Mouse (Mus musculus) limb, embryonic 15.5 days (tissue): ENCODE measurements at regions not wholly inside any gene's neighbourhood (a gene's known extent, or its start where the extent isn't known, plus 50 kb on each side); places are given as distances from the start of the nearest gene placed in this dataset.
"Not testable (repeated sequence)": the region's sequence is repeated elsewhere in the genome, so short reads cannot be mapped to it uniquely, and the experiment has no call there.

Experiments
- ATAC-seq: fragments of 200-750 bp; cut with Nextera tagmentation; 2 replicates; pipeline ENCODE4 v1.8.0; 2017; ENCODE audit warnings: low read depth, moderate TSS enrichment; ENCODE audit not compliant: insufficient number of reproducible peaks, low FRiP score, low TSS enrichment
- H3K27ac ChIP-seq: fragments of 300-500 bp; sonication (generic); 2 replicates; pipeline ENCODE4 v1.5.1; 2015; ENCODE audit warnings: moderate library complexity, mild to moderate bottlenecking, inconsistent platforms
- H3K27me3 ChIP-seq: fragments of 300-500 bp; sonication (generic); 2 replicates; pipeline ENCODE4 v1.6.1; 2015; ENCODE audit warnings: inconsistent platforms
- H3K36me3 ChIP-seq: fragments of 300-500 bp; sonication (generic); 2 replicates; pipeline ENCODE4 v1.6.1; 2015; ENCODE audit warnings: inconsistent platforms
- H3K4me1 ChIP-seq: fragments of 300-500 bp; sonication (generic); 2 replicates; pipeline ENCODE4 v1.6.1; 2015; ENCODE audit warnings: inconsistent platforms
- H3K4me2 ChIP-seq: fragments of 300-500 bp; sonication (generic); 2 replicates; pipeline ENCODE4 v1.6.1; 2015; ENCODE audit warnings: mild to moderate bottlenecking, inconsistent platforms
- H3K4me3 ChIP-seq: fragments of 300-500 bp; sonication (generic); 2 replicates; pipeline ENCODE4 v1.5.1; 2015; ENCODE audit warnings: mild to moderate bottlenecking, inconsistent platforms
- H3K9ac ChIP-seq: fragments of 300-500 bp; sonication (generic); 2 replicates; pipeline ENCODE4 v1.6.1; 2015; ENCODE audit warnings: inconsistent platforms
- H3K9me3 ChIP-seq: fragments of 300-500 bp; sonication (generic); 2 replicates; pipeline ENCODE4 v1.6.1; 2016; ENCODE audit warnings: inconsistent platforms
- WGBS: fragments of 180-500 bp; shearing (Covaris S2); methylation state at CpG from one replicate; pipeline ENCODE4 v1.1.7; 2015; 5-methylcytosine and 5-hydroxymethylcytosine counted together

- no peak overlapping the region for H3K4me3 ChIP-seq
- H3K4me1 ChIP-seq: peaks cover 13% of the 10 kb centered on the region
- H3K9ac ChIP-seq: no peak overlapping the region
- no peaks in the 10 kb centered on the region for H3K36me3 ChIP-seq
- H3K4me2 ChIP-seq: no peak overlapping the region
- WGBS: 38% methylated on average over 13 of the region's 13 CpGs
- H3K27ac ChIP-seq: no peak overlapping the region
- H3K9me3 ChIP-seq: no peaks in the 10 kb centered on the region
- H3K27me3 ChIP-seq: peaks cover 3% of the 10 kb centered on the region; the same call in 1 of the 2 replicates
- ATAC-seq: no peak
These were observed 287.1 kb downstream of the Cyp26b1 start for GRCm38 (mm10) chr6:84306585-84306984.

GRCm38 (mm10) chr6:84305093-84305492 lies 288.6 kb downstream of the Cyp26b1 start:
- Histone ChIP-seq H3K27me3 (0 out of 2 replicates have a peak, but pooled peaks cover 3% of the 10 kb centered on the region), H3K27ac (no peak overlapping the region), H3K9ac (no peak overlapping the region), H3K4me2 (no peak overlapping the region), H3K4me3 (no peak overlapping the region), H3K36me3 (no peaks in the 10 kb centered on the region), H3K4me1 (no peaks in the 10 kb centered on the region), H3K9me3 (no peaks in the 10 kb centered on the region)
- ATAC-seq: no peak
- WGBS: 86% methylated on average over 3 of the region's 3 CpGs

- not testable (repeated sequence) for H3K4me3 ChIP-seq, H3K4me1 ChIP-seq, H3K27ac ChIP-seq, H3K36me3 ChIP-seq, ATAC-seq, H3K9ac ChIP-seq, H3K9me3 ChIP-seq, H3K27me3 ChIP-seq, H3K4me2 ChIP-seq
- 78% methylated on average over 3 of the region's 3 CpGs for WGBS
These were observed 290.8 kb downstream of the Cyp26b1 start for GRCm38 (mm10) chr6:84302916-84303315.

GRCm38 (mm10) chr6:84299936-84300335 lies 291.5 kb downstream of the Dysf start:
- Histone ChIP-seq H3K4me3 (no peak overlapping the region), H3K9ac (no peak overlapping the region), H3K27ac (no peak overlapping the region), H3K36me3 (no peaks in the 10 kb centered on the region), H3K4me2 (no peak overlapping the region), H3K27me3 (no peaks in the 10 kb centered on the region), H3K9me3 (no peaks in the 10 kb centered on the region), H3K4me1 (no peaks in the 10 kb centered on the region)
- no peak for ATAC-seq
- WGBS: 82% methylated on average over 2 of the region's 2 CpGs

GRCm38 (mm10) chr6:84299146-84299545 lies 290.8 kb downstream of the Dysf start:
- no peaks in the 10 kb centered on the region for H3K36me3 ChIP-seq
- H3K4me2 ChIP-seq: no peak overlapping the region
- ATAC-seq: no peak
- no peak overlapping the region for H3K27ac ChIP-seq
- H3K9ac ChIP-seq: no peak overlapping the region
- no peaks in the 10 kb centered on the region for H3K4me1 ChIP-seq
- H3K9me3 ChIP-seq: no peaks in the 10 kb centered on the region
- H3K4me3 ChIP-seq: no peak overlapping the region
- no peaks in the 10 kb centered on the region for H3K27me3 ChIP-seq

- not testable (repeated sequence) for H3K4me3 ChIP-seq, H3K9ac ChIP-seq, H3K27me3 ChIP-seq, H3K27ac ChIP-seq, H3K4me2 ChIP-seq, H3K36me3 ChIP-seq, ATAC-seq, H3K9me3 ChIP-seq
- H3K4me1 ChIP-seq: peaks cover 23% of the 10 kb centered on the region
These were observed 265.5 kb downstream of the Dysf start for GRCm38 (mm10) chr6:84273907-84274306.

GRCm38 (mm10) chr6:84272520-84273311 lies 264.3 kb downstream of the Dysf start:
- no peaks in the 10 kb centered on the region for H3K36me3 ChIP-seq
- no peak overlapping the region for H3K4me2 ChIP-seq
- no peaks in the 10 kb centered on the region for H3K27me3 ChIP-seq
- no peak overlapping the region for H3K4me3 ChIP-seq
- no peak overlapping the region for H3K27ac ChIP-seq
- no peaks in the 10 kb centered on the region for H3K9me3 ChIP-seq
- ATAC-seq: no peak
- H3K4me1 ChIP-seq: peaks cover 23% of the 10 kb centered on the region
- no peak overlapping the region for H3K9ac ChIP-seq
- 52% methylated on average over 6 of the region's 6 CpGs for WGBS

- H3K27ac ChIP-seq: no peak overlapping the region
- H3K4me2 ChIP-seq: no peak overlapping the region
- WGBS: 55% methylated on average over 6 of the region's 6 CpGs
- no peaks in the 10 kb centered on the region for H3K27me3 ChIP-seq
- H3K9ac ChIP-seq: no peak overlapping the region
- H3K4me1 ChIP-seq: peaks cover 31% of the 10 kb centered on the region
- no peaks in the 10 kb centered on the region for H3K36me3 ChIP-seq
- H3K9me3 ChIP-seq: no peaks in the 10 kb centered on the region
- no peak for ATAC-seq
- no peak overlapping the region for H3K4me3 ChIP-seq
These were observed 263.6 kb downstream of the Dysf start for GRCm38 (mm10) chr6:84271966-84272365.

GRCm38 (mm10) chr6:84271441-84271840 lies 263.1 kb downstream of the Dysf start:
- Histone ChIP-seq H3K36me3 (no peaks in the 10 kb centered on the region), H3K4me3 (no peak overlapping the region), H3K4me1 (peaks cover 35% of the 10 kb centered on the region), H3K9me3 (no peaks in the 10 kb centered on the region), H3K4me2 (no peak overlapping the region), H3K27ac (no peak overlapping the region), H3K27me3 (no peaks in the 10 kb centered on the region), H3K9ac (no peak overlapping the region)
- WGBS: 90% methylated on average over 3 of the region's 3 CpGs
- ATAC-seq: no peak

- no peaks in the 10 kb centered on the region for H3K9me3 ChIP-seq
- no peak overlapping the region for H3K27ac ChIP-seq
- no peaks in the 10 kb centered on the region for H3K36me3 ChIP-seq
- no peak overlapping the region for H3K9ac ChIP-seq
- peaks cover 39% of the 10 kb centered on the region for H3K4me1 ChIP-seq
- no peak overlapping the region for H3K4me3 ChIP-seq
- 43% methylated on average over 12 of the region's 12 CpGs for WGBS
- no peak overlapping the region for H3K4me2 ChIP-seq
- H3K27me3 ChIP-seq: no peaks in the 10 kb centered on the region
- no peak for ATAC-seq
These were observed 262.3 kb downstream of the Dysf start for GRCm38 (mm10) chr6:84270518-84271165.

- ATAC-seq: no peak
- H3K4me2 ChIP-seq: no peak overlapping the region
- WGBS: 87% methylated on average over 4 of the region's 4 CpGs
- no peak overlapping the region for H3K4me3 ChIP-seq
- H3K27me3 ChIP-seq: 0 out of 2 replicates have a peak, but pooled peaks cover 2% of the 10 kb centered on the region
- H3K4me1 ChIP-seq: peaks cover 44% of the 10 kb centered on the region
- H3K27ac ChIP-seq: no peak overlapping the region
- H3K9me3 ChIP-seq: no peaks in the 10 kb centered on the region
- H3K36me3 ChIP-seq: no peaks in the 10 kb centered on the region
- no peak overlapping the region for H3K9ac ChIP-seq
These were observed 261.1 kb downstream of the Dysf start for GRCm38 (mm10) chr6:84269478-84269877.

GRCm38 (mm10) chr6:84269023-84269422 lies 260.6 kb downstream of the Dysf start:
- 64% methylated on average over 3 of the region's 3 CpGs for WGBS
- Histone ChIP-seq H3K4me1 (peaks cover 48% of the 10 kb centered on the region), H3K36me3 (no peaks in the 10 kb centered on the region), H3K27ac (no peak overlapping the region), H3K9me3 (no peaks in the 10 kb centered on the region), H3K9ac (no peak overlapping the region), H3K27me3 (0 out of 2 replicates have a peak, but pooled peaks cover 2% of the 10 kb centered on the region), H3K4me3 (no peak overlapping the region), H3K4me2 (no peak overlapping the region)
- no peak for ATAC-seq
